Mouse (Mus musculus) stomach, embryonic 14.5 days (tissue): ENCODE measurements around the gene Gm21988. TPM values are rescaled to one million over a fixed set of nuclear protein-coding genes. Genes with fewer than 3 reads are reported as not detected.

Experiments used
- ATAC-seq: fragments of 200-750 bp; cut with Nextera tagmentation; 2 replicates; pipeline ENCODE4 v1.8.0; 2017; ENCODE audit warnings: low read depth, moderate TSS enrichment; ENCODE audit not compliant: insufficient number of reproducible peaks, insufficient read depth, low FRiP score
- H3K27ac ChIP-seq: fragments of 300-500 bp; sonication (generic); 2 replicates; pipeline ENCODE4 v1.5.1; 2014; ENCODE audit warnings: mild to moderate bottlenecking, low read length, moderate library complexity, mixed read lengths
- H3K27me3 ChIP-seq: fragments of 300-500 bp; sonication (generic); 2 replicates; pipeline ENCODE4 v1.6.1; 2014; ENCODE audit warnings: low read length, control low read depth, mixed read lengths; ENCODE audit not compliant: control insufficient read depth, insufficient read depth
- H3K36me3 ChIP-seq: fragments of 300-500 bp; sonication (generic); 2 replicates; pipeline ENCODE4 v1.6.1; 2014; ENCODE audit warnings: mild to moderate bottlenecking, control low read depth, low read length, moderate library complexity, mixed read lengths; ENCODE audit not compliant: control insufficient read depth, insufficient read depth
- H3K4me1 ChIP-seq: fragments of 300-500 bp; sonication (generic); 2 replicates; pipeline ENCODE4 v1.6.1; 2014; ENCODE audit warnings: low read length, control low read depth, mixed read lengths; ENCODE audit not compliant: control insufficient read depth, insufficient read depth
- H3K4me2 ChIP-seq: fragments of 300-500 bp; sonication (generic); replicated peaks from 2 replicates; pipeline ENCODE4 v1.6.1; 2014; ENCODE audit warnings: low read depth, low read length, control low read depth
- H3K4me3 ChIP-seq: fragments of 300-500 bp; sonication (generic); 2 replicates; pipeline ENCODE4 v1.5.1; 2014; ENCODE audit warnings: low read depth, low read length, control low read depth
- H3K9ac ChIP-seq: fragments of 300-500 bp; sonication (generic); replicated peaks from 2 replicates; pipeline ENCODE4 v1.6.1; 2014; ENCODE audit warnings: low read depth, mild to moderate bottlenecking, control low read depth, low read length, moderate library complexity, mixed read lengths
- H3K9me3 ChIP-seq: fragments of 300-500 bp; sonication (generic); 2 replicates; pipeline ENCODE4 v1.6.1; 2016; ENCODE audit warnings: low read depth, low read length, control low read depth; ENCODE audit not compliant: control insufficient read depth
- WGBS: fragments of 180-500 bp; shearing (Covaris S2); extraction: QIAGEN DNeasy Blood & Tissue Kit; methylation state at CpG from one replicate; pipeline ENCODE4 v1.1.7; 2014; 5-methylcytosine and 5-hydroxymethylcytosine counted together
- polyA plus RNA-seq: library from polyadenylated mRNA; unstranded; fragments of >200 nt; fragmentation: Nextera tagmentation; extraction: Ambion mirVana; gene quantifications from 2 replicates; pipeline ENCODE4 v1.2.1, GENCODE M21; 2014

Gene Gm21988
- polyA plus RNA-seq, 1 experiment from 2014 or later, result 13.3 TPM

DNA sequence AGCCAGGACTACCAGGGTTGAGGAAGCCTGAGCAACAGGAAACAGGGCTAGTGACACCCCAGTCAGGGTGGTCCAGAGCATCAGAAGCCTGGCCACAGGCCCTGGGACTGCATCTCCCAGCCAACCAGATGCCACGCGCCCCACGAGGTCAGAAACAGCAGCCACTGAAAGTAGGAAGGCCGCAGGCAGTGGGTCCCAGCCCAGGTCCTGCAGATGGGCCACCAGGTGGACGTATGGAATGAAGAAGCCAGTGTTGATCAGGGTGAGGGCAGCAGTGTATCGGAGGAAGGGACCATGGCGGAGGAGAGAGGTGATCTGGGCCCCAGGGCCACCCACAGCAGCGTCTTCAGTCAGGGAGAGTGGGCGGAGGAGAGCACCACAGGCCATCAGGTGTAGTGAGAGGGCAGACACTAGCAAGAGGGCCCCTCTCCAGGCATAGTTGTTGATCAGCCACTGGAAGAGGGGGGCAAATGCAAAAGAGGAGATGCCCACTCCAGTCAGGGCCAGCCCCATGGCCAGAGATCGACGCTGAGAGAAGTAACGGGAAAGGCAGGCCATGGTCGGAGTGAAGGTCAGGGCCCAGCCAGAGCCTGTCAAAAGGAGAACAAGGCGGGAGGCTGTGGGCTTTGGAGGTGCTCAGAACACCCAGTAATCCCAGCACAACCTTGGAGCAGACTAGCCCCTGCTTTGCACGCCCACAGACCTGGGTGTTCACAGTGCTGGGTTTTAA is 20.7 kb downstream of the Gm21988 start:
- Histone ChIP-seq H3K9me3 (no peaks in the 10 kb centered on the region), H3K4me1 (peaks cover 21% of the 10 kb centered on the region; the same call in 1 of the 2 replicates), H3K36me3 (no peaks in the 10 kb centered on the region; the same call in 1 of the 2 replicates), H3K9ac (no peak overlapping the region), H3K27ac (no peak overlapping the region), H3K4me3 (no peak overlapping the region), H3K27me3 (peaks cover 17% of the 10 kb centered on the region), H3K4me2 (no peak overlapping the region)
- no peak for ATAC-seq
- 90% methylated on average over 15 of the region's 15 CpGs for WGBS

DNA sequence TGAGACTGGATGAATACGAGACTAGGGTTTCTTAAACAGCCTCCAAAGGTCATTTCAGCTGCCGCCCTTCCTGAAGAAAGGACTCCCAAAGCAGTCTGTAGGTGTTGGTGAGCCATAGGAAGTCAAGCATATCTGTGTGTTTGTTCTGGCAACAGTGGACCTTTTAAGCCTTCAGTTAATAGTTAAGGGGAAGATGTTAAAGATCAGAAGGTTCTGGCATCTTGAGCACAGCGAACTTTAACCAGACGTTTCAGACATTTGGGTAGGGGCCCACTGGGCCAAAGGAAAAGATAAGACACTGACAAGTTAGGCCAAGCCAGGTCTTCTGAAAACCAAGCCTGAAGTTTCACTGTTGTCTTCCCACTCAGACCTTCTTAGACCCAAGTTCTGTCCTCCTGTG is 21.6 kb downstream of the Gm21988 start:
- ATAC-seq, result no peak
- H3K27me3 ChIP-seq, result peaks cover 22% of the 10 kb centered on the region
- H3K9me3 ChIP-seq, result no peaks in the 10 kb centered on the region
- no peaks in the 10 kb centered on the region; the same call in 1 of the 2 replicates for H3K36me3 ChIP-seq
- H3K27ac ChIP-seq, result no peak overlapping the region
- H3K9ac ChIP-seq, result no peak overlapping the region
- 71% methylated on average over 4 of the region's 4 CpGs for WGBS
- H3K4me1 ChIP-seq, result peaks cover 21% of the 10 kb centered on the region; the same call in 1 of the 2 replicates
- no peak overlapping the region for H3K4me2 ChIP-seq
- no peak overlapping the region for H3K4me3 ChIP-seq

DNA sequence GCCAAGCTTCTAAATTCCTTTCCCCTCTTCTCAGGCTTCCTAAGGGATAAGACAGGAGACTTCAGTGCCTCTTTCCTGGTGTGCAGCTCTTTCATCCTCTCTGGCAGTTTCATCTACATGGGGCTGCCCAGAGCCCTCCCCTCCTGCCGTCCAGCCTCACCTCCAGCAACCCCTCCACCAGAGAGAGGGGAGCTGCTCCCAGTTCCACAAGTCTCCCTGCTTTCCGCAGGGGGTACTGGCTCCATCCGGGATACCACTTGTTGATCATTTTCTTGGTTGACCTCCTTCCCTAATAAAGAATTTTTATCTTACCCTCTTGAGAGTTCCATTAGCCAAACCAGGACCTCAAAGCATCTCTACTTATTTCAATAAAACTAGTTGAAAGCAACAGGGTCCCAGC is 23.5 kb downstream of the Gm21988 start:
- no peak for ATAC-seq
- Histone ChIP-seq H3K27ac (no peak overlapping the region), H3K4me3 (no peak overlapping the region), H3K4me1 (peaks cover 16% of the 10 kb centered on the region; the same call in 1 of the 2 replicates), H3K9ac (no peak overlapping the region), H3K27me3 (peaks cover 22% of the 10 kb centered on the region), H3K36me3 (no peaks in the 10 kb centered on the region; the same call in 1 of the 2 replicates), H3K9me3 (no peaks in the 10 kb centered on the region), H3K4me2 (no peak overlapping the region)
- 61% methylated on average over 3 of the region's 3 CpGs for WGBS

DNA sequence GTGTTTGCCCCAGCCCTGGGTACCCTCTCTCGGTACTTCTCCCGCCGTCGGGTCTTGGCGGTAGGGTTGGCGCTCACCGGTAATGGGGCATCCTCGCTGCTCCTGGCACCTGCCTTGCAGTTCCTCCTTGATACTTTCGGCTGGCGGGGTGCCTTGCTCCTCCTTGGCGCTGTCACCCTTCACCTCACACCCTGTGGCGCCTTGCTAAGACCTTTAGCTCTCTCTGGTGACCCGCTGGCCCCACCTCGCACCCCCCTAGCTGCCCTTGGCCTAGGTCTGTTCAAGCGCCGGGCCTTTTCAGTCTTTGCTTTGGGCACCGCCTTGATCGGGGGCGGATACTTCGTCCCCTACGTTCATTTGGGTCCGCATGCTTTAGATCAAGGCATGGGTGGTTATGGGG is 24.3 kb downstream of the Gm21988 start:
- H3K9me3 ChIP-seq, result no peaks in the 10 kb centered on the region
- WGBS, result 18% methylated on average over 22 of the region's 22 CpGs
- no peak for ATAC-seq
- H3K4me1 ChIP-seq, result peaks cover 16% of the 10 kb centered on the region; the same call in 1 of the 2 replicates
- peaks cover 22% of the 10 kb centered on the region for H3K27me3 ChIP-seq
- no peak overlapping the region for H3K4me3 ChIP-seq
- H3K36me3 ChIP-seq, result no peaks in the 10 kb centered on the region; the same call in 1 of the 2 replicates
- H3K27ac ChIP-seq, result no peak overlapping the region
- H3K4me2 ChIP-seq, result no peak overlapping the region
- H3K9ac ChIP-seq, result no peak overlapping the region

DNA sequence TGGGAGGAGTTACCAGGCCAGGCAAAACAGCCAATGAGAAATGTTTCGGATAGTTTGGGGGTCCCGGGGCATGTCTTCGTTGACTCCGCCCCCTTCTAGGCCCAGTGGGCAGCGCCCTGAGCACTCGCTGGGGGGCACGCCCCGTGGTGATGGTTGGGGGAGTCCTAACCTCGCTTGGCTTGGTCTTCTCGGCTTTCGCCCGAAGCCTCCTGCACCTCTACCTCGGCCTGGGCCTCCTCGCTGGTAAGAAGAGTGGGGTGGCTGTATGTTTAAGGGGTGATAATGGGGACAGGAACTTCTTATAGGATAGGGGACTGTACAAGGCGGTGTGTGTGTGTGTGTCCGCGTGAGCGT is 24.8 kb downstream of the Gm21988 start:
- H3K9ac ChIP-seq, result no peak overlapping the region
- peak overlapping the region; percentile 25 for H3K4me3 ChIP-seq
- no peaks in the 10 kb centered on the region; the same call in 1 of the 2 replicates for H3K36me3 ChIP-seq
- H3K9me3 ChIP-seq, result no peaks in the 10 kb centered on the region
- 9% methylated on average over 18 of the region's 18 CpGs for WGBS
- peak overlapping the region; percentile 48 for H3K4me2 ChIP-seq
- H3K4me1 ChIP-seq, result peaks cover 12% of the 10 kb centered on the region; the same call in 1 of the 2 replicates
- peaks cover 22% of the 10 kb centered on the region for H3K27me3 ChIP-seq
- peak; percentile 4; the same call in 1 of the 2 replicates for ATAC-seq
- no peak overlapping the region for H3K27ac ChIP-seq

DNA sequence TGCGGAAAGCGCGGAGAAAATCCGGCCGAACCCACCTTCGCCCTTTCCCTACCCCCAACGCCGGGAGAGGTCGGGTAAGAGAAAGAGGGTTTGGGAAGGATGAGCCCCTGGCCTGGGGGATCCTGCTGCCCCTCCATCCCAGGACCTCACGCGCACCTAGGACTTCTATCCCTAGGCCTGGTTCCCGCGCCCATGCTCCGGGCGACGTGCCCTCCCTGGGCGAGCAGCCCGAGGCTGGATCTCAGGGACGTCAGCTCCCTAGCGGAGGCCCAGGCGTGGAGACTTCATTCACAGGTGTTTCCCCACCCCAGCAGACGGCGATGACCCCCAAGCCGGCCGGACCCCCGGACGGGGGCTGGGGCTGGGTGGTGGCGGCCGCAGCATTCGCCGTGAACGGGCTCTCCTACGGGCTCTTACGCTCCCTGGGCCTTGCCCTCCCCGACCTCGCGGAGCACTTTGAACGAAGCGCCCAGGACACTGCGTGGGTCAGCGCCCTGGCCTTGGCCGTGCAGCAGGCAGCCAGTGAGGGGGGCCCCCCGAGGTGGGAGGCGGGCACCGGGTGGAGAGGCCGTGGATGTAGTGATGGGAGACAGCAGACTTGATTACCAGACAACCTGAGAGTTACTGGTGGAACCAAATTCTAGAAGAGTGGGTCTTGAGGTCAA is 25.3 kb downstream of the Gm21988 start:
- ATAC-seq, result 0 out of 2 replicates have a peak, but pooled peaks have one; percentile 10
- no peak overlapping the region for H3K27ac ChIP-seq
- H3K4me3 ChIP-seq, result peak overlapping the region; percentile 25
- 1% methylated on average over 46 of the region's 46 CpGs for WGBS
- no peaks in the 10 kb centered on the region for H3K9me3 ChIP-seq
- no peak overlapping the region; the same call in 1 of the 2 replicates for H3K9ac ChIP-seq
- peak overlapping the region; percentile 48 for H3K4me2 ChIP-seq
- peaks cover 22% of the 10 kb centered on the region for H3K27me3 ChIP-seq
- H3K4me1 ChIP-seq, result peaks cover 11% of the 10 kb centered on the region; the same call in 1 of the 2 replicates
- H3K36me3 ChIP-seq, result no peaks in the 10 kb centered on the region; the same call in 1 of the 2 replicates

DNA sequence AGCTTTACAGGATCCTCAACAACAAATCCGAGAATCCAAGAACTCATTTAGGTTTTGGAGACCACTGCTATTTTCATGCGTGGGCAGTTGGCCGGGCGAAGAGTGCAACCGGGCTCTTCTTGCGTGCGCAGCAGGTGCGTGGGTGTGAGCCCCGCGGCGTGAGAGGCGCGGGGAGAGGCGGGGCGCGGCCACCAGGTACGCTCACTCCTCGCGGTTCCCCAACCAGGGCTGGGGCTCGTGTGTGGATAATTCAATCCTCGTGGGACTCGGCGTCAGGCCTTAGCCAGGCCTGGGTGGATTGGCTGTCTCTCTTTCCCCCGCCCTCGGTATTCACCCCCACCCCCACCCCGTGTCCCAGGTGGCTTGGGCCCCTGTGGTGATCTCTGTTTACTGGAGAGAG is 25.9 kb downstream of the Gm21988 start:
- 8% methylated on average over 24 of the region's 26 CpGs for WGBS
- no peaks in the 10 kb centered on the region; the same call in 1 of the 2 replicates for H3K36me3 ChIP-seq
- ATAC-seq, result 0 out of 2 replicates have a peak, but pooled peaks have one; percentile 34

DNA sequence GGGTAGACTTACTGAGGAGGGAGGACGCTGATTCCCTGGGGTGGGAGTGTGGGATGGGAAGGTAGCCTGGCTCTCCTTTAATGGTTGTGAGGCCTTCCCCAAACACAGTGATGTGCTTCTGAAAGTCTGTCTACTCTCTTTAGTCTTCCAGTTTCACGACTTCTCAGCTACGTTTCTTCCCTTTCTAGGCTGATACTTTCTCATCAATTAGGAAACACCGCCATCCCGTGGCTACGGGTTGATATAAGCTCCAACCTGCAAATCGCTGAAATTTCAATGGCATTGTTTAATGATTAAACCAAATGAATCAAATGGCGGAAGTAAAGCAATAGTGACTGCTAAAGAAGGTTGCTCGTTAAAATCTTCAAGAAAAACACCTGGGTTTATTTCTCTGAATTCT is 26.7 kb downstream of the Gm21988 start:
- no peak overlapping the region for H3K9ac ChIP-seq
- no peak overlapping the region for H3K4me2 ChIP-seq

More for the DNA sequence above, 25.9 kb downstream of the Gm21988 start:
- Histone ChIP-seq H3K27ac (no peak overlapping the region), H3K4me3 (peak overlapping the region; percentile 25), H3K27me3 (peaks cover 22% of the 10 kb centered on the region), H3K9ac (no peak overlapping the region; the same call in 1 of the 2 replicates), H3K9me3 (no peaks in the 10 kb centered on the region), H3K4me1 (peaks cover 8% of the 10 kb centered on the region; the same call in 1 of the 2 replicates), H3K4me2 (peak overlapping the region; percentile 48)

More for the DNA sequence above, 26.7 kb downstream of the Gm21988 start:
- H3K4me1 ChIP-seq, result peaks cover 5% of the 10 kb centered on the region; the same call in 1 of the 2 replicates
- H3K27me3 ChIP-seq, result peaks cover 22% of the 10 kb centered on the region
- no peak overlapping the region for H3K27ac ChIP-seq
- H3K4me3 ChIP-seq, result no peak overlapping the region
- no peaks in the 10 kb centered on the region; the same call in 1 of the 2 replicates for H3K36me3 ChIP-seq
- no peak for ATAC-seq
- H3K9me3 ChIP-seq, result no peaks in the 10 kb centered on the region
- 13% methylated on average over 9 of the region's 9 CpGs for WGBS
